Mouse (Mus musculus) left cerebral cortex, postnatal 36 days (tissue): Measurements from ENCODE around the gene Sept12. TPM values are rescaled to one million over a fixed set of nuclear protein-coding genes. Genes with fewer than 3 reads are reported as not detected.
A peak's percentile ranks its signal among the peaks of the same experiment; 100 is the strongest.

Experiments used
- DNase-seq, 2 experiments: peaks; one replicate each; pipeline ENCODE4 v3.0.0; 2021 to 2022; ENCODE audit warnings: low spot score in 2 of 2, mixed read lengths in 1 of 2
- intact Hi-C: fragments of 180-260 bp; cut with DNase I; formaldehyde crosslinking; loops from one replicate; pipeline ENCODE4 v1.15.1; 2025
- total RNA-seq, 2 experiments: library from RNA; stranded (reverse); gene quantifications; 2 replicates each; pipeline ENCODE4 v1.2.3; 2021

The Sept12 gene
- total RNA-seq = not detected

- intact Hi-C loops = no loop called here
- DNase-seq = no peak
These were observed at the start of gene Sept12 for GRCm38 (mm10) chr16:4997553-4997952. Gene Sept12 (minus strand): TSS chr16:4997852.

- DNase-seq = no peak
- intact Hi-C loops = no loop called here
These were observed 47.7 kb upstream of the Sept12 start for GRCm38 (mm10) chr16:5045322-5045721.

- no peak for DNase-seq
- intact Hi-C loops = no loop called here
These were observed 39.1 kb upstream of the Sept12 start for GRCm38 (mm10) chr16:5036649-5037234.

- DNase-seq = no peak
- intact Hi-C loops = no loop called here
These were observed 37.9 kb upstream of the Sept12 start for GRCm38 (mm10) chr16:5035591-5035990.

GRCm38 (mm10) chr16:5029847-5030246 lies 32.2 kb upstream of the Sept12 start:
- DNase-seq = no peak
- intact Hi-C loops = loop anchor here (5.0 kb wide), 1 partner anchor 37 kb away; no protein-coding TSS in a partner anchor

GRCm38 (mm10) chr16:5024021-5024420 lies 26.4 kb upstream of the Sept12 start:
- intact Hi-C loops = no loop called here
- DNase-seq = no peak

GRCm38 (mm10) chr16:5014578-5014977 lies 16.9 kb upstream of the Sept12 start:
- DNase-seq = no peak
- intact Hi-C loops = loop anchor here (5.0 kb wide), 1 partner anchor 37 kb away; no protein-coding TSS in a partner anchor

- peak; percentile 97 to 98 for DNase-seq
- intact Hi-C loops = loop anchor here (2.0 to 5.0 kb wide), 2 partner anchors 36 to 48 kb away; partner anchors contain the start of gene Anks3
These were observed 15.6 kb upstream of the Sept12 start, which contains the start of gene Rogdi for GRCm38 (mm10) chr16:5013054-5013838. Gene Rogdi (minus strand): TSS chr16:5013553.

GRCm38 (mm10) chr16:5012036-5013005 lies 14.7 kb upstream of the Sept12 start:
- intact Hi-C loops = loop anchor here (2.0 to 5.0 kb wide), 2 partner anchors 35 to 48 kb away; partner anchors contain the start of gene Anks3

GRCm38 (mm10) chr16:5011285-5011684 lies 13.6 kb upstream of the Sept12 start:
- DNase-seq = no peak
- intact Hi-C loops = loop anchor here (5.0 kb wide), 1 partner anchor 34 kb away; no protein-coding TSS in a partner anchor

More at GRCm38 (mm10) chr16:5012036-5013005, 14.7 kb upstream of the Sept12 start:
- DNase-seq = no peak

- intact Hi-C loops = loop anchor here (5.0 kb wide), 1 partner anchor 33 kb away; no protein-coding TSS in a partner anchor
- no peak for DNase-seq
These were observed 12.8 kb upstream of the Sept12 start for GRCm38 (mm10) chr16:5010371-5010935.

- intact Hi-C loops = no loop called here
- no peak for DNase-seq
These were observed 10.4 kb upstream of the Sept12 start for GRCm38 (mm10) chr16:5008076-5008475.

- DNase-seq = no peak
- intact Hi-C loops = no loop called here
These were observed 9.8 kb upstream of the Sept12 start for GRCm38 (mm10) chr16:5007492-5007891.

- intact Hi-C loops = no loop called here
These were observed 9.4 kb upstream of the Sept12 start, which contains the start of gene Smim22 for GRCm38 (mm10) chr16:5007067-5007466. Gene Smim22 (plus strand): TSS chr16:5007288.

GRCm38 (mm10) chr16:5000611-5001010 lies 3.0 kb upstream of the Sept12 start:
- DNase-seq = no peak
- intact Hi-C loops = no loop called here

More at GRCm38 (mm10) chr16:5007067-5007466, 9.4 kb upstream of the Sept12 start, which contains the start of gene Smim22:
- DNase-seq = no peak

- intact Hi-C loops = no loop called here
- no peak for DNase-seq
These were observed 1.3 kb upstream of the Sept12 start for GRCm38 (mm10) chr16:4998984-4999383.

- DNase-seq = no peak
- intact Hi-C loops = no loop called here
These were observed 4.4 kb downstream of the Sept12 start for GRCm38 (mm10) chr16:4993276-4993675.

GRCm38 (mm10) chr16:4984717-4985116 lies 12.9 kb downstream of the Sept12 start:
- DNase-seq = no peak
- intact Hi-C loops = no loop called here
